Mouse (Mus musculus): ENCODE data around the gene Nme7. TPM values are rescaled to one million over a fixed set of nuclear protein-coding genes. Genes with fewer than 3 reads are reported as not detected.

The Nme7 gene
- polyA plus RNA-seq, 1 experiment, result 13.6 TPM

GRCm38 (mm10) chr1:164468329-164468728 is 164.4 kb downstream of the Nme7 start:
- H3K27me3 ChIP-seq (ENCODE audit: control insufficient read depth, insufficient read depth, low read length), result no peaks in the 10 kb centered on the region
- DNase-seq, result no peak
- H3K4me1 ChIP-seq (ENCODE audit: control insufficient read depth, insufficient read depth, low read length), result no peaks in the 10 kb centered on the region
- WGBS, result 89% methylated on average over 8 of the region's 8 CpGs
- no peak for TF ChIP-seq CTCF (IDR thresholded peaks at IDR 0.05; ENCODE audit: borderline replicate concordance, insufficient read depth, low read depth, low read length)
- no peak for TF ChIP-seq POLR2A (IDR thresholded peaks at IDR 0.05; ENCODE audit: borderline replicate concordance, insufficient read depth, low read length)
- H3K4me3 ChIP-seq (replicated peaks; ENCODE audit: insufficient read depth, low read depth, low read length), result no peak overlapping the region
- no peak overlapping the region for H3K27ac ChIP-seq (ENCODE audit: insufficient read depth, low read length)

- no peak for DNase-seq
- WGBS, result 71% methylated on average over 6 of the region's 6 CpGs
- TF ChIP-seq POLR2A (IDR thresholded peaks at IDR 0.05; ENCODE audit: borderline replicate concordance, insufficient read depth, low read length), result no peak
- no peak for TF ChIP-seq CTCF (IDR thresholded peaks at IDR 0.05; ENCODE audit: borderline replicate concordance, insufficient read depth, low read depth, low read length)
- Histone ChIP-seq H3K27ac (ENCODE audit: insufficient read depth, low read length) (no peak overlapping the region), H3K27me3 (ENCODE audit: control insufficient read depth, insufficient read depth, low read length) (no peaks in the 10 kb centered on the region), H3K4me1 (ENCODE audit: control insufficient read depth, insufficient read depth, low read length) (no peaks in the 10 kb centered on the region), H3K4me3 (replicated peaks; ENCODE audit: insufficient read depth, low read depth, low read length) (no peak overlapping the region)
Measured at GRCm38 (mm10) chr1:164470985-164471384, 167.1 kb downstream of the Nme7 start.

DNA sequence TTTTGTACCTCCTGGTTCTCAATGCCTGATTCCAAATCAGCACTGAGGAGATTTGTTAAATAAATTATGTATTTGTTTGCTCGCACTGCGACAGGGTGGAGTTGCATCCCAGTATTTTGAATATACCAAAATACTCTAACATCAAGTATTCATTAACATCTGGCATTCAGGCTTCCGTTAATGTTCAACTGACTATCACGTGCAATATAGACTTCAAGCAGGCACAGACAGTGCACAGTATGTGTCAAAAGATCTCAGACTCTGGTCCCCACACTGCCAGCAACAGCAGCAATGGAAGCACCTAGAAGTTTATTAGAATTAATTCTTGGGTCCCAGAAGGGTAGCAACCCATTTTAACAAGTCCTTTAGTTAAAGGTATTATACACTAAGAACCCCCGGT is 167.7 kb downstream of the Nme7 start:
- TF ChIP-seq POLR2A (IDR thresholded peaks at IDR 0.05; ENCODE audit: borderline replicate concordance, insufficient read depth, low read length) (no peak), CTCF (IDR thresholded peaks at IDR 0.05; ENCODE audit: borderline replicate concordance, insufficient read depth, low read depth, low read length) (no peak)
- WGBS, result 96% methylated on average over 5 of the region's 5 CpGs
- Histone ChIP-seq H3K27ac (ENCODE audit: insufficient read depth, low read length) (no peak overlapping the region), H3K4me1 (ENCODE audit: control insufficient read depth, insufficient read depth, low read length) (no peaks in the 10 kb centered on the region), H3K4me3 (replicated peaks; ENCODE audit: insufficient read depth, low read depth, low read length) (no peak overlapping the region), H3K27me3 (ENCODE audit: control insufficient read depth, insufficient read depth, low read length) (no peaks in the 10 kb centered on the region)
- DNase-seq, result no peak

DNA sequence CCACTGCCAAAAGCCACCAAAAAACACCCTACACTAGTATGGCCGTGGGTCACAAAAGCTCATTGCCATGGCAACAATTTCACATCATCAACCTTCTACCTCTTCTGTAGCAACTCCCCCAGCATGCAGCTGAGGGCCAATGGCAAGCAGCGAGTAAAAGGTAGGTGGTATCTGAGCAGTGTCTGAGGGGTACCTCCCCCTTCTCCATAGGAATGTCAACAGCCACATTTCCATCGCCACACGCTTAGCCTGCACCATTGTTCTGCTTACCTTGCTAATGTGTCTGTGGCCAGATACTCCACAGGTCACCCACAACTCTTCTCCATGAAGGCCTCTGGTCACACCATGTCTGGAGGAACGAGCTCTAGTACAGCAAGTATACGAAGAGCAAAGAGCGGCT is 169.5 kb downstream of the Nme7 start:
- Histone ChIP-seq H3K27ac (ENCODE audit: insufficient read depth, low read length) (no peak overlapping the region), H3K27me3 (ENCODE audit: control insufficient read depth, insufficient read depth, low read length) (no peaks in the 10 kb centered on the region), H3K4me1 (ENCODE audit: control insufficient read depth, insufficient read depth, low read length) (no peaks in the 10 kb centered on the region), H3K4me3 (replicated peaks; ENCODE audit: insufficient read depth, low read depth, low read length) (no peak overlapping the region)
- TF ChIP-seq POLR2A (IDR thresholded peaks at IDR 0.05; ENCODE audit: borderline replicate concordance, insufficient read depth, low read length) (no peak), CTCF (IDR thresholded peaks at IDR 0.05; ENCODE audit: borderline replicate concordance, insufficient read depth, low read depth, low read length) (no peak)
- WGBS, result 89% methylated on average over 7 of the region's 7 CpGs
- no peak for DNase-seq

DNA sequence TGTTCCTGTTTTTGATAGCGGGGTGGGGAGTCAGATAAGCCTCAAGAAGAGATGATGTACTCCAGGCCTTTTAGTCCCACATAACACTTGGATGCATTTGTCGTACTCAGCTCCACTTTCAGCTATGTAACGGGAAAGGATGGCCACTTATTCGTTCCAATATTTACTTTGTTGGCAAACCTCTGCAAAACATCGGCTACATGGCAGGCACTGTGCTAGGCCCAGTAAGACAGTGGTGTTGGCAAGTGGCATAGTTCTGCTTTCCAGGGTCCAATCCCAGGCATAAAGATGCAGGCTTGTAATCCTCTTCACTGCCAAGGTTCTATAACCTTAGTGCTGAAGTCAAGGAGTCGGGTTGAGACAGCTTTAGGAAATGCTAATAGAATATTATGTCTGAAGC is 170.4 kb downstream of the Nme7 start:
- DNase-seq, result no peak
- no peaks in the 10 kb centered on the region for H3K27me3 ChIP-seq (ENCODE audit: control insufficient read depth, insufficient read depth, low read length)
- H3K4me3 ChIP-seq (replicated peaks; ENCODE audit: insufficient read depth, low read depth, low read length), result no peak overlapping the region
- no peak for TF ChIP-seq POLR2A (IDR thresholded peaks at IDR 0.05; ENCODE audit: borderline replicate concordance, insufficient read depth, low read length)
- H3K4me1 ChIP-seq (ENCODE audit: control insufficient read depth, insufficient read depth, low read length), result no peaks in the 10 kb centered on the region
- no peak overlapping the region for H3K27ac ChIP-seq (ENCODE audit: insufficient read depth, low read length)
- 74% methylated on average over 6 of the region's 6 CpGs for WGBS

DNA sequence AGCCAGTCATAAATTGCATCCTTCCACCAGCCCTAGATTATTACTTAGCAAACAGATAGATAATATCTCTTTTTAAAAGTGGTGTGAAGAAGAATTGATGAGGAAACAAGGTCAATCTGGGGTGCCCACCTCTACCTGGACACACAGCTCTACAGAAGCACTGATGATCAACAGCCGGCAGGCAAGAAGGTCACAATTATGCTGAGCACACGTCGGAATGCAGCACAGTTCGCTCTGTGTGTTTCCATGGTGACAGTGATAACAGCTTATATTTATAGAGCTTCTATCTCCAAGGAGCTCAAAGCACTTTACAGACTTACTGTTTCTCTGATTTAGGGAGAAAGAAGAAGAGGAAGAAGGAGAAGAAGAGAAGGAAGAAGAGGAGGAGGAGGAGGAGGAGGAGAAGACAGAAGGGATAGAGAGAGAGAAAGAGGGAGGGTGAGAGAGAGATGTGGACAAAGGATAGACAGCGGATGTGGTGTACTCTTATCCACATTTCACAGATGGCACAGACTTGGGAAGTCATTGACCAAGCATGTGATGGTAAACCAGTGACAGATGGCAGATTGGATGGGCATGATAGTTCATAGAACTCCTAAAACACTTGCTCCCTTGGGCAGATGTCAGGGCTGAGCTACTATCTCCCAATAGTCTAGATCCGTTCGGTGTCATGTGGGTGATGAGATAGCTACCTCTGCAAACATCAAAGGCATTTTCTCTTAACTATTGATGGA is 171.0 kb downstream of the Nme7 start:
- Histone ChIP-seq H3K27me3 (ENCODE audit: control insufficient read depth, insufficient read depth, low read length) (no peaks in the 10 kb centered on the region), H3K27ac (ENCODE audit: insufficient read depth, low read length) (no peak overlapping the region), H3K4me3 (replicated peaks; ENCODE audit: insufficient read depth, low read depth, low read length) (no peak overlapping the region), H3K4me1 (ENCODE audit: control insufficient read depth, insufficient read depth, low read length) (no peaks in the 10 kb centered on the region)
- TF ChIP-seq CTCF (IDR thresholded peaks at IDR 0.05; ENCODE audit: borderline replicate concordance, insufficient read depth, low read depth, low read length) (no peak), POLR2A (IDR thresholded peaks at IDR 0.05; ENCODE audit: borderline replicate concordance, insufficient read depth, low read length) (no peak)
- no peak for DNase-seq
- WGBS, result 31% methylated on average over 7 of the region's 7 CpGs

GRCm38 (mm10) chr1:164475895-164476294 is 172.0 kb downstream of the Nme7 start:
- DNase-seq, result no peak
- Histone ChIP-seq H3K27me3 (ENCODE audit: control insufficient read depth, insufficient read depth, low read length) (no peaks in the 10 kb centered on the region), H3K4me3 (replicated peaks; ENCODE audit: insufficient read depth, low read depth, low read length) (no peak overlapping the region), H3K27ac (ENCODE audit: insufficient read depth, low read length) (no peak overlapping the region), H3K4me1 (ENCODE audit: control insufficient read depth, insufficient read depth, low read length) (no peaks in the 10 kb centered on the region)
- TF ChIP-seq POLR2A (IDR thresholded peaks at IDR 0.05; ENCODE audit: borderline replicate concordance, insufficient read depth, low read length), result no peak
- TF ChIP-seq CTCF (IDR thresholded peaks at IDR 0.05; ENCODE audit: borderline replicate concordance, insufficient read depth, low read depth, low read length), result no peak
- WGBS, result 77% methylated on average over 4 of the region's 4 CpGs

- Histone ChIP-seq H3K4me1 (ENCODE audit: control insufficient read depth, insufficient read depth, low read length) (no peaks in the 10 kb centered on the region), H3K27ac (ENCODE audit: insufficient read depth, low read length) (no peak overlapping the region), H3K27me3 (ENCODE audit: control insufficient read depth, insufficient read depth, low read length) (no peaks in the 10 kb centered on the region), H3K4me3 (replicated peaks; ENCODE audit: insufficient read depth, low read depth, low read length) (no peak overlapping the region)
- no peak for DNase-seq
- WGBS, result 89% methylated on average over 5 of the region's 5 CpGs
- TF ChIP-seq CTCF (IDR thresholded peaks at IDR 0.05; ENCODE audit: borderline replicate concordance, insufficient read depth, low read depth, low read length) (no peak), POLR2A (IDR thresholded peaks at IDR 0.05; ENCODE audit: borderline replicate concordance, insufficient read depth, low read length) (no peak)
Measured at GRCm38 (mm10) chr1:164480755-164481644, 177.1 kb downstream of the Nme7 start.
